Mouse (Mus musculus) hematopoietic stem cell, adult 5-6 weeks (primary cell): ENCODE data around the gene Tmco4. TPM values are rescaled to one million over a fixed set of nuclear protein-coding genes. Genes with fewer than 3 reads are reported as not detected.
"Not testable (repeated sequence)": the region's sequence is repeated elsewhere in the genome, so short reads cannot be mapped to it uniquely, and the experiment has no call there.

Source experiments
- ATAC-seq, 2 experiments: fragments of 125-278 bp in 1 of 2; replicated peaks in 1 of 2; 2 replicates each; pipeline ENCODE4 v1.8.0; 2016 to 2017; ENCODE audit warnings: inconsistent platforms in 2 of 2, mild to moderate bottlenecking in 2 of 2, moderate number of reproducible peaks in 2 of 2, low read depth in 1 of 2, moderate TSS enrichment in 1 of 2; ENCODE audit not compliant: low FRiP score in 2 of 2, poor library complexity in 2 of 2, severe bottlenecking in 2 of 2, insufficient read depth in 1 of 2, low TSS enrichment in 1 of 2
- total RNA-seq: library from RNA; stranded (forward); fragments of 172-1452, 232-1000 nt; gene quantifications from 2 replicates; pipeline ENCODE4 v1.2.3, GENCODE M21; 2017

Tmco4 gene
- total RNA-seq, 1 experiment from 2014 or later: 14.0 TPM

- no peak for ATAC-seq
These were observed 3.7 kb upstream of the Tmco4 start for GRCm38 (mm10) chr4:138968772-138969556.

GRCm38 (mm10) chr4:138969736-138970135, 3.0 kb upstream of the Tmco4 start:
- ATAC-seq: no peak

DNA sequence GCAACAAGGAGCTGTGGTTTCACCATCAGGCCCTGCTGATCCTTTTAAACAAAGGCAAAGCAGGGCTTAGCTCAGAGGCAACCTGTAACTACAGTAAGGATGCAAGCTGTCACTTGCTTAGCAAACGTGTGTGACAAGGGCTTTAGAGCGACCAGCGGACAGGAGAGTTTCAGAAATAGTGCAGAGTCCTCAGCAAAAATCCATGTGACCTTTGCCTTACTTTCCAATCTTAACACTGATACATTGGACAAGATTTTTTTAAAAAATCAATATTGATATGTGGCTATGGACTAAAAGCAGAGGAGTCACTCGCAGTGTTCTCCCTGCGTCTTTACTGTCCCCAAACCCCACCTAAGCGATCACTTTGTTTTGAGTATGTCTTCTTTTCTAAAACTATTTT, 1.3 kb upstream of the Tmco4 start:
- no peak for ATAC-seq

GRCm38 (mm10) chr4:138972139-138972826, 405 bp upstream of the Tmco4 start:
- peak; percentile 30 to 31; a peak in 2 of 4 replicates for ATAC-seq

- ATAC-seq: no peak
These were observed 1.0 kb downstream of the Tmco4 start for GRCm38 (mm10) chr4:138973719-138974115.

DNA sequence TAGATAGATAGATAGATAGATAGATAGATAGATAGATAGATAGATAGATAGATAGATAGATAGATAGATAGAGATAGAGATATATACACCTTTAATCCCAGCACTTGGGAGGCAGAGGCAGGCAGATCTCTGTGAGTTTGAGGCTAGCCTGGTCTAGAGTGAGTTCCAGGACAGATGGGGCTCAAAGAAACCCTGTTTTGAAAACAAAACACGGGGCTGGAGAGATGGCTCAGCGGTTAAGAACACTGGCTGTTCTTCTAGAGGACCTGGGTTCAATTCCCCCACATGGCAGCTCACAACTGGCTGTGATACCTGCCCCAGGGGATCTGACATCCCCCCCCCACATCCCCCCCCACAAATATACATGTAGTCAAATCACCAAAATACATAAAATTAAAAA, 1.9 kb downstream of the Tmco4 start:
- ATAC-seq: not testable (repeated sequence)

DNA sequence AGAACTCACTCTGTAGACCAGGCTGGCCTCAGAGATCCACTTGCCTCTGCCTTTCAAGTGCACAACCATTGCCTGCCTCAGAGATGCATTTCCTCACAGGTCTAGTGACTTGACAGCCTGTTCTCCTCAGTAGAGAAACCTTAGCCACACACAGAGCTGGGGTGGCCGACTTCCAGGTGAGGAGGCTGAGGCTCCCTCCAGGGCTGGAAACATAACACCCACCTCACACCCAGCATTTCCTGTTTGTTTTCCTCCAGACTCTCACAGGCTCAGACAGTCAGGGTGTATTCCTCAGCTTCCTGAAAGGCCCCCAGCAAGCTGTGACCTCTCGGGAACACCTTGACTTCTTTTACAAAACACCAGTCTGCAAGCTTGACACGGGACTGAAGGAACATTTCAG, 2.5 kb downstream of the Tmco4 start:
- ATAC-seq: no peak

DNA sequence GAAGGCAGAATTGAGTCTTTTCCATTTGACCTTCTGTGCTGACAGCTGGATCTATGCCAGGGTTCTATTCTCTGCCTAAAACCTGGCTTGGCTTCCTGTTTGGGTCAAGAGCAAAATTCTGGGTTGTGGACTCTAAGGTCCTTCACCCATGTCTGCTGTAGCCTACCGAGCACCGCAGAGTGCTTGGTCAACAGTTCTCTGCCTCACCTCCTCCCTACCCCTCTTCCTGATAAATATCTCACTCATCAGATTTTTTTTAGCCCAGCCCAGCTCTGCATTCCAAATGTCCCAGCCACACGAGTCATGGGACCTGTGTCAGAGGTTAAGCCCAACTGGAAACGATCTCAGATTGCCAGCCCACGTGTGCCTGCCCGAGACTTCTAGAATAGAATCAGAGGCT, 3.4 kb downstream of the Tmco4 start:
- no peak for ATAC-seq

DNA sequence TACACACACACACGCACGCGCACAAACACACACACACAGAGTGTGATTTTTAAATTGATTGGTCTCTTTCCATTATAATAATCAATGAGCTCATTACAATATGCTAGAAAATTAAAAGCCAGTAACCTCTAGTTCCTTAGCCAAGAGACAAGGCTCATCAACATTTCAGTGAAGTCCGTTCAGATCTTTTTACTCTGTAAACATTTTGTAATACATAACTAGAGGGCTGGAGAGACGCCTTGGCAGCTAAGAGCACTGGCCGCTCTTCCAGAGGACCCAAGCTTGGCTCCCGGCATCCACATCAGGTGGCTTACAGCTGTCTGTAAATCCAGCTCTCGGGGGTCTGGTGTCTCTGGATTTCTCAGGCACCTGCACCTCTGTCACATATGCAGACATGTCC, 7.3 kb downstream of the Tmco4 start:
- ATAC-seq: no peak

GRCm38 (mm10) chr4:138980771-138981420, 8.2 kb downstream of the Tmco4 start:
- no peak for ATAC-seq

GRCm38 (mm10) chr4:138983422-138983821, 10.7 kb downstream of the Tmco4 start:
- no peak for ATAC-seq

- ATAC-seq: no peak
These were observed 12.1 kb downstream of the Tmco4 start for GRCm38 (mm10) chr4:138984744-138985143.

DNA sequence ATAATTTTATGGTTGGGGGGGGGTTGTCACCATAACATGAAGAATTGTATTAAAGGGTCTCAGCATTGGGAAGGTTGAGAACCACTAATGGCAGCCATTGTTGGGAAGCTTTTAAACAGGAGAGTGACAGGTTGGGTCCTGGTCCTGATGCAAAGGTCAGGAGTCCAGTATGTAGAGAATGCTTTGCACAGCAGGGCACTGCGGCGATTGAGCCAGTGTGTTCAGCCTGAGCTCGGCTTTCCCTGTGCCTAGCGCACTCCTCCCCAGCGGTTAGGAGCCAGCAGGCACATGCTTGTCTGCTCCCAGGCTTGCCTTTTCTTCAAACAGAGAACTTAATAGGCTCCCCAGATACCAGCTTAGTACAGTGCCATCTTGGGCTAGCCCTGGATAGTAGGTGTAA, 13.6 kb downstream of the Tmco4 start:
- ATAC-seq: no peak

DNA sequence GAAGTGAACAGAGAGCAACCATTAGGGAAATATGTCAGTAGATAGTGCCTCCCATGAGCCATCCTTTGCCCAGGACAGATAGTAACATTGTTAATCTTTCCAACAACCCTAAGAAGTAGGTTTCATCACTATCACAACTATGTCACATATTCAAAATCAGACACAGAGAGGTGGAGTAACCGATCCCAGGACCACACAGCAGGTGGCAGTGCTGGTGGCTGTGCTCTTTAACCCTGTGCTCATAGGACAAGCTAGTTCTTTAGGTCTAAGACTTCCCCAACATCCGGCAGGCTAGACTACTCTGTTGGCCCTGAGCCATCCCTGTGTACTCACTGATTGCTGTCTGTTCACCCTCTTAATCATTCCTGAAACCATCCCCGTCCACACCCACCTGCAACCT, 21.7 kb downstream of the Tmco4 start:
- no peak for ATAC-seq

DNA sequence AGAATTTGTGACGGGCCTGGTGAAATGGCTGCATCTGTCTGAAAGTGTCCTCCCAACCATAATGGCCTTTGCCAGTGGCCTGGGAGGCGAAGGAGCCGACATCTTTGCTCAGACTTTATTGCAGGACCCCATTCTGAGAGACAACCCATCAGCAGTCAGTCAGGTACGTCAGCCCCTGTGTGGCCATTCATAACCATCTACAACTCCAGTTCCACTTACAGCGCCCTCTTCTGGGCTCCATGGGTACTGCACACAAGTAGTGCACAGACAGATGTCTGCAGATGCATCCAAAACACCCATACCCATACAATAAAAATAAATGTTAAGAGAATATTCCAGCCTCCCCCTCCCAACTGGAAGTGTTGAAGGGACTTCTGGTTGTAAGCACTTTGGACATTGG, 23.7 kb downstream of the Tmco4 start:
- no peak for ATAC-seq

DNA sequence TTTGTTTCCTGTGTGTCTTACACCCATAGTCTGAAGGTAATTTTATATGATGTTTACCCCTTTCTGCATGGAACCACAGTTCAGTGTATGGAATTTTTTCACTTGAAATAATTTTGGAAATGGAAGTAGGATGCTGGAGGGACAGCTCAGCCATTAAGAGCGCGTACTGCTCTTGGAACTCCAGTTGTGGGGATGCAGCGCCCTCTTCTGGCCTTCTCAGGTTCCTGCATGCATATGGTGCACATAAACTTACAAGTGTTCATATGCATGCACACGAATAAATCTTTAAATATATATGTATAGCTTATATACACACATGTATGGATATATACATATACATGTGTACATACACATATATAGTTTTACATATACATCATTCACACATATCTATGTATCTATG, 24.4 kb downstream of the Tmco4 start:
- no peak for ATAC-seq

- ATAC-seq: no peak
These were observed 25.9 kb downstream of the Tmco4 start for GRCm38 (mm10) chr4:138998611-138999010.

DNA sequence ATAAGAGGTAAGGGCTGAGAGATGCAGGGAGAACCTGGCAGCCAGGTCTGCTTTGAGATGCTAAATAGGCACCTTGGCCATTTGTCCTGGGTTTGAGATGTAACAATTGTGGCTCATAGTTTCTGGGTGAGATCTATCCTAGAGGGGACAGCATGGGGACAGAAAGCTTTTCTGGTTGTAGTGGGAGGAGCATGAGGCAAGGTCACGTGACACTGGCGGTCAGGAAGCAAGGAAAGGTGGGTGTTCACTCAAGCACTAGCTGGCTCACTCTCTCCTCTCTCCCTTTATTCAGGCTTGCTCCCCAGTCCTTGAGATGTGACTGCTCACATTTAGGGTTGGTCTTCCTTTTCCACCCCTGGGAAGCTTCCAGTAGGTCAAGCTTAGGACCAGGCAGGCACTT, 28.3 kb downstream of the Tmco4 start:
- no peak for ATAC-seq
